Mouse (Mus musculus) kidney, embryonic 14.5 days (tissue): Measurements from ENCODE around the gene 1700012P22Rik. TPM values are rescaled to one million over a fixed set of nuclear protein-coding genes. Genes with fewer than 3 reads are reported as not detected.

ENCODE experiments used
- ATAC-seq: fragments of 200-750 bp; cut with Nextera tagmentation; 2 replicates; pipeline ENCODE4 v1.8.0; 2017; ENCODE audit warnings: moderate number of reproducible peaks, mild to moderate bottlenecking, moderate TSS enrichment, moderate library complexity; ENCODE audit not compliant: low FRiP score, low TSS enrichment
- H3K27ac ChIP-seq: fragments of 300-500 bp; sonication (generic); 2 replicates; pipeline ENCODE4 v1.5.1; 2014; ENCODE audit warnings: low read depth, mild to moderate bottlenecking, low read length, moderate library complexity, mixed read lengths
- H3K27me3 ChIP-seq: fragments of 300-500 bp; sonication (generic); 2 replicates; pipeline ENCODE4 v1.6.1; 2014; ENCODE audit warnings: mild to moderate bottlenecking, low read length; ENCODE audit not compliant: control insufficient read depth, insufficient read depth
- H3K36me3 ChIP-seq: fragments of 300-500 bp; sonication (generic); 2 replicates; pipeline ENCODE4 v1.6.1; 2014; ENCODE audit warnings: low read length, mixed read lengths; ENCODE audit not compliant: control insufficient read depth, insufficient read depth
- H3K4me1 ChIP-seq: fragments of 300-500 bp; sonication (generic); 2 replicates; pipeline ENCODE4 v1.6.1; 2014; ENCODE audit warnings: low read length, mixed read lengths; ENCODE audit not compliant: control insufficient read depth, insufficient read depth
- H3K4me2 ChIP-seq: fragments of 300-500 bp; sonication (generic); replicated peaks from 2 replicates; pipeline ENCODE4 v1.6.1; 2014; ENCODE audit warnings: low read depth, mild to moderate bottlenecking, low read length
- H3K4me3 ChIP-seq: fragments of 300-500 bp; sonication (generic); 2 replicates; pipeline ENCODE4 v1.5.1; 2014; ENCODE audit warnings: mild to moderate bottlenecking, low read length
- H3K9ac ChIP-seq: fragments of 300-500 bp; sonication (generic); 2 replicates; pipeline ENCODE4 v1.6.1; 2014; ENCODE audit warnings: low read depth, mild to moderate bottlenecking, low read length, moderate library complexity
- H3K9me3 ChIP-seq: fragments of 300-500 bp; sonication (generic); 2 replicates; pipeline ENCODE4 v1.6.1; 2016; ENCODE audit warnings: low read length; ENCODE audit not compliant: control insufficient read depth
- WGBS: fragments of 180-500 bp; shearing (Covaris S2); extraction: QIAGEN DNeasy Blood & Tissue Kit; methylation state at CpG from one replicate; pipeline ENCODE4 v1.1.7; 2014; 5-methylcytosine and 5-hydroxymethylcytosine counted together
- polyA plus RNA-seq: library from polyadenylated mRNA; unstranded; fragments of >200 nt; fragmentation: Nextera tagmentation; extraction: Ambion mirVana; gene quantifications from 2 replicates; pipeline ENCODE4 v1.2.1, GENCODE M21; 2014

1700012P22Rik gene
- polyA plus RNA-seq = not detected in 2 replicates

DNA sequence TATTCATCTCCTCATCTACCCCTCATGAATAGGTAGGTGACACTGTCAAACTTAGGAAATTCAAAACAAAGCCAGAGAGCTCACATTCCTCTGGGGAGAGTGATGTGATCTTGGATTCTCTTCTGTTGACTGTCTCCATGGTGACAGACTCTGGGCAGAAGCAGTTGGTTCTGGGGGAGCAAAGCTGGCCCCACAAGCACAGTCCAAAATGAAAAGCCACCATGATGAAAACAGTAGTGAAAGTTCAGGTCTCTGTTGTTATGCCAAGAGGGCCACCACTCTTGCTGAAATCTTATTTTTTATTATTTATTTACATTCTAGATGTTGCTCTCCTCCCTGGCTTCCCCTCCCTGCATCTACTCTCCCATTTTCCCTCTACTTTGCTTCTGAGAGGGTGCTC is at the start of gene 1700012P22Rik:
1700012P22Rik (minus strand) TSS at position 101 of the 400 bp plus-strand sequence.
- no peaks in the 10 kb centered on the region for H3K27me3 ChIP-seq
- no peaks in the 10 kb centered on the region for H3K4me1 ChIP-seq
- no peaks in the 10 kb centered on the region for H3K9me3 ChIP-seq
- H3K36me3 ChIP-seq = no peaks in the 10 kb centered on the region
- H3K4me2 ChIP-seq = no peak within 1 kb of the TSS
- no peak within 1 kb of the TSS for H3K27ac ChIP-seq
- H3K4me3 ChIP-seq = no peak within 1 kb of the TSS
- ATAC-seq = no peak
- no peak within 1 kb of the TSS for H3K9ac ChIP-seq

DNA sequence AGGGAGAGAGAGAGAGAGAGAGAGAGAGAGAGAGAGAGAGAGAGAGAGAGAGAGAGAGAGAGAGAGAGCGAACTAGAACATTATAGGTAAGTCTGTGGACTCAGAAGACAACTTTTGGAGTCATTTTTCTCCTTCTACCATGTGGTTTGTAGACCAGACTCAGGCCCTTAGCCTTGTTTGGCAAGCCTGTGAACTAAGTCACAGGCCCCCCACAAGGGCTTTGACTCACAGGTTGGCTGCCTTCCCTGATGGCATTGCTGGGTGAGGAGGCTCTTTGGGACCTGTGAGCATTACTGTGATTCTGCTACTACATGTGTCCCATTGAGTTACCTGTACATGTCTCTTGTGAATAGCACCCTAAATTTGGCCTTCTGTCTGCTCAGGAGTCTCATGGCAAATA is 29.5 kb upstream of the 1700012P22Rik start:
- no peak overlapping the region for H3K9ac ChIP-seq
- no peak overlapping the region for H3K27ac ChIP-seq
- no peak overlapping the region for H3K4me2 ChIP-seq
- no peak for ATAC-seq
- no peaks in the 10 kb centered on the region for H3K27me3 ChIP-seq
- WGBS = 83% methylated on average over 1 of the region's 1 CpGs
- H3K4me3 ChIP-seq = no peak overlapping the region
- H3K9me3 ChIP-seq = no peaks in the 10 kb centered on the region
- H3K4me1 ChIP-seq = no peaks in the 10 kb centered on the region
- H3K36me3 ChIP-seq = no peaks in the 10 kb centered on the region

DNA sequence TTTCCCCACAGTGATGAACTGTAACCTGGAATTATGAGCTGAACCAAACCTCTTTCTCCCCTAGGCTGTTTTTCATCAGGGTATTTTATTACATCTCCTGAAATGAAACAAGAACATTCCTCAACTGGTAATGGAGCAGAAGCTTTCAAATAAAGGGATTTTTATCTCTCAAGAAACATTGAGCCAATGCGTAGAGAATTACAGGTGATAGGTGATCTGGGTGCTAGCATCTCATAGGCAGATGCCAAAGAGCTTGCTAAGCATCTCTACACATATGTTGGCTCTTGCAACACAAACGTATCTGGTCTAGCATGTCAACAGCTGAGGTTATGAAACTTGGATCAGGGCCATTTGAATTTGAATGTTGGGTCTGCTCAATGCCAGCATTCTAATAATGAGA is 26.6 kb upstream of the 1700012P22Rik start:
- no peak for ATAC-seq
- 81% methylated on average over 2 of the region's 2 CpGs for WGBS
- H3K27ac ChIP-seq = no peak overlapping the region
- no peak overlapping the region for H3K4me2 ChIP-seq
- no peaks in the 10 kb centered on the region for H3K36me3 ChIP-seq
- H3K4me3 ChIP-seq = no peak overlapping the region
- no peaks in the 10 kb centered on the region for H3K4me1 ChIP-seq
- H3K9me3 ChIP-seq = no peaks in the 10 kb centered on the region
- no peaks in the 10 kb centered on the region for H3K27me3 ChIP-seq
- H3K9ac ChIP-seq = no peak overlapping the region

DNA sequence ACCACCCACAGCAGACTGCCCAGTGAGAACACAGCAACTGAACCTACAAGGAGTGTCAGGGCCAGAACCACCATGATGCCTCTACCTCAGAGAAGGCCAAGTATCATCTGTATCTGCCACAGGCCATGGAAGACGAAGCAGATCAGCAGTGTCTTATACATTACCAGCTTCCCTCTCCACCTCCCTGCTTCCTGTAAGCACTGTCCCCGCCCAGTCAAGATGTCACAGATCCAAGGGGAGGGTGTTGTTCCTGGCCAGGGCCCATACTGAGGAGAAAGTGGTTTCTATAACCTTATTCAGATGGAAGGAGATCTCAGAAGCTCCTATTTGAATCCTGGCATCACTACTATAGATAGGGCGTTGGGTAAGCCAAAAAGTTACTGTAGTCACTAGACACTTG is 25.1 kb upstream of the 1700012P22Rik start, which contains the start of gene Aadacl3:
Aadacl3 (minus strand) TSS at position 101 of the 400 bp plus-strand sequence.
- WGBS = 85% methylated on average over 3 of the region's 3 CpGs

DNA sequence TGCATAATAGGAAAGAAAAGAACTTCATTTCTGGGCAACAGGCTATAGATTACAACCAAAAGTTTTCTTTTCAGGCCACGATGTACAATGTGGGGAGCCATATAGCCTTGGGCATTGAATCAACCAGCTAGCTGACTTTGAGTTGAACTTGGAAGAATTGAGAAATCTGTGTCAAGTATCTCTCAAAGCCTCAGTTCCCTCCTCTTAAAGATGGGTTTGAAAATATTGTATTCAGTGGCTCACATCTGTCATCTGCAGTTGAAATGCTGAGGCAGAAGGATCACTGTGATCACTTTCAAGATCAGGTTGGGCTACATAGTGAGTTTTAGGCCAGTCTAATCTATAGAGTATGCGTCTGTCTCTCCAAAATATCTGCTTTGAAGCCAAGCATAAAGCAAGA is 14.6 kb upstream of the 1700012P22Rik start, which contains the start of gene Gm9944:
Gm9944 (minus strand) TSS at position 101 of the 400 bp plus-strand sequence.
- ATAC-seq = no peak
- no peaks in the 10 kb centered on the region for H3K27me3 ChIP-seq
- H3K9me3 ChIP-seq = no peaks in the 10 kb centered on the region
- no peak within 1 kb of the TSS for H3K4me2 ChIP-seq
- H3K4me1 ChIP-seq = no peaks in the 10 kb centered on the region
- WGBS = 81% methylated on average over 2 of the region's 2 CpGs
- no peaks in the 10 kb centered on the region for H3K36me3 ChIP-seq
- H3K4me3 ChIP-seq = no peak within 1 kb of the TSS
- H3K9ac ChIP-seq = no peak within 1 kb of the TSS
- H3K27ac ChIP-seq = no peak within 1 kb of the TSS

More for the DNA sequence above, 25.1 kb upstream of the 1700012P22Rik start, which contains the start of gene Aadacl3:
- H3K4me2 ChIP-seq = no peak within 1 kb of the TSS
- no peaks in the 10 kb centered on the region for H3K36me3 ChIP-seq
- H3K4me3 ChIP-seq = no peak within 1 kb of the TSS
- 0 out of 2 replicates have a peak, but pooled peaks cover 2% of the 10 kb centered on the region for H3K9me3 ChIP-seq
- no peak for ATAC-seq
- no peak within 1 kb of the TSS for H3K27ac ChIP-seq
- no peaks in the 10 kb centered on the region for H3K4me1 ChIP-seq
- no peak within 1 kb of the TSS for H3K9ac ChIP-seq
- H3K27me3 ChIP-seq = no peaks in the 10 kb centered on the region

DNA sequence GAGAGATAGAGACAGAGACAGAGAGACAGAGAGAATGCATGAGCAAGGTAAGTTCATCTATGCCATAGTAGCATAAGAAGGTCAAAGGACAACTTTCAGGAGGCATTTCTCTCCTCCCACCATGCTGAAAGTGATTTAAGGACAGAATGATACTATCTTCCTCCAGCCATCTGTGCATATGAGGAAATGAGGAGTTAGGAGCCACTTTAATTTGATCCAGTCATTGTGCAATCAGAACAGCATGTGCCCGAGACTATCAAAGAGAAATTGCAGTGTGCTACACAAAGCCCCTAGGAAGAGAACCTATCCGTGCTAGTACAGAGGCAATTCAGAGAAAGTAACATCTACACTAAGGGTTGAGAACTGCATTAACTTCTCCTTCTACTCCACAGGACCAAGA is 10.0 kb upstream of the 1700012P22Rik start:
- ATAC-seq = no peak
- Histone ChIP-seq H3K4me3 (no peak overlapping the region), H3K9ac (no peak overlapping the region), H3K27me3 (no peaks in the 10 kb centered on the region), H3K27ac (no peak overlapping the region), H3K4me2 (no peak overlapping the region), H3K36me3 (no peaks in the 10 kb centered on the region), H3K9me3 (no peaks in the 10 kb centered on the region), H3K4me1 (no peaks in the 10 kb centered on the region)
- WGBS = 83% methylated on average over 2 of the region's 2 CpGs

DNA sequence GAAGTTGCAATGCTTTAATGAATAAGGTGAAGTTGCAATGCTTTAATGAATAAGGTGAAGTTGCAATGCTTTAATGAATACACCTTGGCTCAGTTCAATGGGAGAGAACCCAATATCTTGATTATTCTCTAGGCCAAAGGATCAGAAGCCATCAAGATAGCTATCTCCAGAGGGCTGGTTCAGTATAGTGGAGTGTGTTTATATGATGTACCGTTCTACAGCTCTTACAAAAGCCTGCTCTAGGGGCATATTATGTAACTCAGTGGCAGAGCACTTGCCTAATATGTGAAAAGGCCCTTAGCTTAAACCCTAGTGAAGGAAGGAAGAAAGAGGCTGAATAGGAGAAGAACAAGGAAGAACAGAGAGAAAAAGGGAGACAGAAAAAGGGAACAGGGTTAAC is 3.0 kb upstream of the 1700012P22Rik start:
- H3K9me3 ChIP-seq = no peaks in the 10 kb centered on the region
- H3K27ac ChIP-seq = no peak overlapping the region
- no peak overlapping the region for H3K9ac ChIP-seq
- H3K4me1 ChIP-seq = no peaks in the 10 kb centered on the region
- 79% methylated on average over 1 of the region's 1 CpGs for WGBS
- ATAC-seq = no peak
- H3K27me3 ChIP-seq = no peaks in the 10 kb centered on the region
- H3K4me2 ChIP-seq = no peak overlapping the region
- no peaks in the 10 kb centered on the region for H3K36me3 ChIP-seq
- no peak overlapping the region for H3K4me3 ChIP-seq

DNA sequence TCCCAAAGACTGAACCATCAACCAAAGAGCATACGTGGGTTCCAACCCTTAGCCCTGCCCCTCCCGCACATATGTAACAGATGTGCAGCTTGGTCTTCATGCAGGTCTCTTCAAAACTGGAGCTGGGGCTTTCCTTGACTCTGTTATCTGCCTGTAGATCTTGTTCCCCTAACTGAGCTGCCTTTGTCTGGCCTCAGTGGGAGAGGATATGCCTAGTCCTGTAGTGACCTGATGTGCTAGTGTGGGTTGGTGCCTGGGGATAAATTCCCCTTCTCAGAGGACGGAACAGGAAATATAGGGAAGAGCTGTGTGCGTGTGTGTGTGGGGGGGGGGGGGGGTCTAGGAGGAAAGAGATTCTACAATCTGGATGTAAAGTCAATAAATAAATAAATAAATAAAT is 2.5 kb upstream of the 1700012P22Rik start:
- no peaks in the 10 kb centered on the region for H3K27me3 ChIP-seq
- H3K9ac ChIP-seq = no peak overlapping the region
- H3K4me2 ChIP-seq = no peak overlapping the region
- no peak overlapping the region for H3K27ac ChIP-seq
- H3K4me3 ChIP-seq = no peak overlapping the region
- WGBS = 88% methylated on average over 4 of the region's 4 CpGs
- no peaks in the 10 kb centered on the region for H3K4me1 ChIP-seq
- no peaks in the 10 kb centered on the region for H3K9me3 ChIP-seq
- no peaks in the 10 kb centered on the region for H3K36me3 ChIP-seq
- no peak for ATAC-seq

DNA sequence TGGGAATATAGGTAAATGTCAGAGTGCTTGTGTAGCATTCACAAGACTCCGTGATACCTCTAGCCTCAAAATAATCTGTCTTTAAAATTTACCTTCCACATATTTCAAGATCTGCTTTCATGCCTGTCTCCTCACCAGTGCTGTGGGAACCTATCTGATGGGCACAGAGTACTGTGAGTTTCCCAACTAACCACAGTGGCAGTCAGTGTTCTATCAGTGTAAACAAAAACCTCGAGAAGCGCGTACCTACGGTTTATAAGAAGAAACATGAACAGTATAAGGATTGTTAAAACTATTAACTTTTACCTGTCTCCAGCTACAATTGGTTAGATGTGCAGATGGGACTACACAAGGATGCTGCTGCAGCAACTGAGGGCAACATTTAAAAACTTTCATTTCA is 5.4 kb downstream of the 1700012P22Rik start:
- H3K36me3 ChIP-seq = no peaks in the 10 kb centered on the region
- ATAC-seq = no peak
- H3K27ac ChIP-seq = no peak overlapping the region
- H3K9me3 ChIP-seq = no peaks in the 10 kb centered on the region
- H3K27me3 ChIP-seq = no peaks in the 10 kb centered on the region
- H3K4me3 ChIP-seq = no peak overlapping the region
- H3K9ac ChIP-seq = no peak overlapping the region
- H3K4me1 ChIP-seq = no peaks in the 10 kb centered on the region
- H3K4me2 ChIP-seq = no peak overlapping the region
- WGBS = 92% methylated on average over 5 of the region's 5 CpGs
